Mouse (Mus musculus): ENCODE results near the gene St13. TPM values are rescaled to one million over a fixed set of nuclear protein-coding genes. Genes with fewer than 3 reads are reported as not detected.

The St13 gene
- total RNA-seq, 2 experiments from 2014 or later: 101 to 109 TPM

DNA sequence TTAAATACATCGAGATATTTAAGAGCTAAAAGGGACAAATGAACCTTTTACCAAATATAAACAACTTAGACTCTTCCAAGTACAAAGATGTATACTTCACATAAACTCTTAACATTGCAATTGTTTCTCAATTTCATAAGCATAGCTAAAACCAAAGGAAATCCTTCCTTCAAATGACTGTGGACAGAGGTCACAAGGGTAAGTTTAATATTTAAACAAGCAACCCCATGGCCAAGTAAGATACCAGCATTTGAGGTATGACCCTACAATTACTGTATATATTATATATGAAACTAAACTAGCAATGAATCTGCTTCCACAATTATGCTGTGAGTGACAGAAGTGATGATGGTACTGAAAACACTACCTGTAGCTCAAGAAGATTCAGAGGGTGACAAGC, 35.6 kb downstream of the St13 start:
- DNase-seq: no peak

DNA sequence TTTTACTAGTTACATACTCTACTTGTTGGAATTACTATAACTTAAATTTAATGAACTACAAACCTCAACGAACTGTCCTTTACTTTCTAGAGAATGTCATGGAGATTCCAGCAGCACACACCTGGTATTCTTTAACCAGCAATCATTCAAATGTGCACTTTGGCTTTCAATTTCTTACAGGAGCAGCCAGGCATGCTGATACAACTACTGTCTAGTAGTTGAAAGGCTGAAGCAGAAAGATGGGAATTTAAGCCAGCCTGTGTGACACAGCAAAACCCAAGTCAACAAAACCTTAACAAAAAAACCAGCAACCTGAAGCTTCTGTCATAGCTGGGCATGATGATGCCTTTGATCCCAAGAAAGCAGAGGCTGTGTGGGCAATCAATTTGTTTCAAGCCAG, 37.4 kb downstream of the St13 start:
- DNase-seq: no peak

DNA sequence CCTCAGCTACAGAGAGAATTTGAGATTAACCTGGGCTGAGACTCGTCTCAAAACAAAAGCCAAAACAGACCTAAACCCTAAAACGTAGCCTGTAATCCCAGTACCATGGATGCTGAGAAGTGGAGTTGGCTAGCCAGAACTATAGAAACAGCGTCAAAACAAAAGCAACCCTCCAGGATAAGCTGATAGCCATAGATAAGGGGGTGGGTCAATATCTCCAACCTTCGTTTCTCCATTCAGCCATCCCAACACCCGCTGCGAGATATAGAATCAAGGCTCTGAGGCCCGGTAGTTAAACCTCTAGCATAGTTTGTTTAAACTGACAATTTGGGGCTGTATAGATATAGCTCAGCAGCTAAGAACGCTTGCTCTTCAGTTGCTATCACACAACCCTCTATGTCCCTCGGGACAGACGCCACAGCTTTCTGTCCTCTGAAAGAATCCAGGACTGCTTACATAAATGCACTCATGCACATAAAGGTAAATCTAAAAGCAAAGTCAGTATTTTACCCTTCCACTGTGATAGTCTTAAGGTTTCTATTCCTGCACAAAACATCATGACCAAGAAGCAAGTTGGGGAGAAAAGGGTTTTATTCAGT, 38.4 kb downstream of the St13 start:
- no peak for DNase-seq

DNA sequence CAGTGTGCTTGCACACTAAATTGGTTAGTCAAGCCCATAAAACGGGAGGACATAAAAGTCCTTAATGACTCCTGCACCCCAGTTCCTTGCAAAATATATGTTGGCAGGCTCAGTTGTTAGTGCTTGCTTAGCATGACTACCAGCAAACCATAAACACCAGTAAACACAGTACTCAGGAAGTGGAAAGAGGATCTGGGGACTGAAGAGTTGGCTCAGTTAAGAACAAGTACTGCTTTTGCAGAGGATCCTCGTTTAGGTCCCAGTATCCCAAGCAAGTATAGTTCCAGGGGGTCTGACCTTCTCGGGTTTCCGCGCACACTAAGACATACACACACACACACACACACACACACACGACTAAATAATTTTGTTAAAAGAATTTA, 38.9 kb downstream of the St13 start:
- DNase-seq: no peak

DNA sequence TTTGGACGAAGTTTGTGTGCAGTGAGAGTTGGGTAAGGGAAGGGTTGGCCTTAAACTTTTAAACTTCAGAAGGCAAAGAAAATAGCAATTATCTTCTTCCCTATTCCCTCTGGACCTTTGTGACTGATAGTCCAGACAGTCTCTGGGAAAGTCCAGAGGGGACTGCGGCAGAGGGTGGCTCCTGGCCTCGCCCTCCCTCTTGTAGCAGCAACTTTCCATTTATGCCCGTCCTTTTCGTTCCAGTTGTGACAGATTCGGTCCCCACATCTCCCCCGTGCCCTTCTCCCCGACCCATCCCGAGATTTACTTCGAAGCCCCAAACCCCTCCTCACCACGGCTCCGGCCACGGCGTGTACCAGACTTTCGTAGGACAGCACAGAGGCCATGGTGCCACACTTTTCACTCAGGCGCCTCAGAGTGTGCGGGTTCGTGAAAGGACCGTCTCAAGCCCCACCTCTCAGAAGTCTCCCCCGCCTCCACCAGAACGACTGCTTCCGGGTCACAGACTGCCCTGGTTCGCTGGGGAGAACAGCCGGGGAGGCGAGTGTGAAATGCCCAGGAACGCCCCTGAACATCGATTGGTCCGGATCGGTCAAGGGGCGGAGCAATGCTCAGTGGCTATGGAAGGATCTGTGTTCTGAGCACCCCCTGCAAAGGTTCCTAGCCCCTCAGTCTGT, 39.4 kb downstream of the St13 start, which contains the start of gene Slc25a17:
Slc25a17 (minus strand) TSS at position 468 of the 677 bp plus-strand sequence.
- DNase-seq: peak; percentile 97

DNA sequence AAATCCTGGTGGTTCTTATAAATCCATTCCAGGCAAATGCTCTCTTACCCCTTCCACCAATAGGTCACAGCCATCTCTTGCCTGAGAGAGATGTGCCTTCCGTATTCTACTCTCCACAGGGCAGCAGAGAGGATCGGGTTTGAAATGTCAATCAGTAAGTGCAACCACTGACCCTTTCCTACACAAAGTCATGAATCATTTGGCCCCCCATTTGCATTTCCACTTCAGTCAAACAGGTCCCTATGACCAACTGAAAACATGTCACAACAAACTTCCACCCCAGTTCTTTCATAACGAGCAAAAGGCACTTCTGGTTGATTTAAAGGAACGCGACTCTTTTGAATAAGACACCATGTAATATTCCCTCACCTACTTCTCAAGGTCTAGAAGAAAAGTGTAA, 40.5 kb downstream of the St13 start:
- DNase-seq: no peak

DNA sequence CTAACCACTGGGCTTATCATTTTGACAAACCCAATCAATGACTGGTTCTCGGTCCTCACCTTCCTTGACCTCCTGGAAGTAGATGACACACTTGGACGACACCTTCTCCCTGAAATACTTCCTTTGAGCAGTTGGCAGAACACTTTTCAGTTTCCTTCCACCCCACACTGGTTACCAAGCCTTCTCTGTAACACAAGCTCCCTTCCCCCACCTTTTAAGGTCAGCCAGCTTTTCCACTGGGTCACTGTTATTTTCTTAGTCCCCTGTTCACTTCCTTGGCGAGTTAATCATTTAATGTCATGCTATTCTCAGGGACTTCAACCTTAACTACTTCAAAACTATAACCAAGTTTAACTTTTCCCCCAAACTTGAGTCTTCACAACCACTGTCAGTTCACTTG, 40.9 kb downstream of the St13 start:
- no peak for DNase-seq

DNA sequence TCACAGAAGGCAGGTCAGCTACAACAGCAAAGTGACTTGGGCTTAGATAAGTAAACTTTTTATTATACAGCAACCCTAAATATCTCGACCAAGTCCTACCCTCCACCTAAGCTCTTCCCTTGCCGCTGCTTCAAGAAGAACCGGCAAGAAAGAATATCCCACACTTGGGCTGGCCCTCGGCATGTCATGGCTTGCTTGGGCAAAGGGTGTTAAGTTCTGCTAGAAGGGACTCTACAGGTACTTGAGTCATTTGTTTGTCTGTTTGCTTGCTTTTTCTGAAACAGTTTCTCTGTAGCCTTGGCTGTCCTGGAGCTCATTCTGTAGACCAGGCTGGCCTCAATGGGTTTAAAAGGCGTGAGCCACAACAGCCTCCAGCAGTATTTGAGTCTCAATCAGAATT, 42.9 kb downstream of the St13 start:
- no peak for DNase-seq

DNA sequence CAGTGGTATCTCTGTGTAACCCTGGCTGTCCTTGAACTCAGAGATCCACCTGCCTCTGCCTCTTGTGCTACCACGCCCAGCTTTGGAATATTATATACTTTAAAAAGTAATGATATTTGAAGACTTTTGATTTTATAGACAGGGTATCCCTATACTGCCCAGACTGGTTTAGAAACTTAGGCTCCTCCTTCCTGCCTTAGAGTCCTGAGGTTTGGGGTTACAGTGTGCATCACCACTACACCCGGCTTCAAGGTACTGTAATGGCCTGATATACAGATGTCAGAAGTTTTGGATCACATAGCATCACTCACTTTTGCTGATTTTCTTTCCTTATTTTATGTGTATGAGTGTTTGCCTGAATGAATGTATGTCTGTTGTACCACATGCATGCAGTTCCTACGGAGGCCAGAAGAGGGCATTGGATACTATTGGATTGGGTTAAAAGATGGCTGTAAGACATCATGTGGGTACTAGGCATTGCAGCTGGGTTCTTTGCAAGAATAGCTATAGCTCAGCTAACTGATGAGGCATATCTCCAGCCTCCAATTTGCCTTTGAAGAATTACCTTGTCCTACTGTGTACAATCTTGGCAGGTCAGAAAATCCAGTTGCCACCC, 44.6 kb downstream of the St13 start:
- peak; percentile 58 for DNase-seq

DNA sequence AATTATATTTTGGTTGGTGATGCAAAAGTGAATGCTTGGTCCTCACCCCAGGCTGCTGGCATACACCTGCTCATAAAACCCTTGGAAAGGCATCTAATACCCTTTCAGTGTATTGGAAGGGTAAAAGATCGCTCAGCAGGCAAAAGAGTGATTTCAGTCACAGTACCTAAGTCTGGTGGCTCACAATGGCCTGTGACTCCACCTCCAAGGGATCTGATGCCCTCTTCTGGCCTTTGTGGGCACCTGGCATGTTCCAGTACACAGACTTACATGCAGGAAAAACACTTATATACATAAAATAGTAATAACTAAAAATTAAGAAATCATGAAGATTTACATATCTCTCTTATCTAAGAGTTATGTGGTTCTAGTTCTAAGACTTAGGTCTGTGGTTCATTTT, 47.2 kb downstream of the St13 start:
- DNase-seq: no peak

DNA sequence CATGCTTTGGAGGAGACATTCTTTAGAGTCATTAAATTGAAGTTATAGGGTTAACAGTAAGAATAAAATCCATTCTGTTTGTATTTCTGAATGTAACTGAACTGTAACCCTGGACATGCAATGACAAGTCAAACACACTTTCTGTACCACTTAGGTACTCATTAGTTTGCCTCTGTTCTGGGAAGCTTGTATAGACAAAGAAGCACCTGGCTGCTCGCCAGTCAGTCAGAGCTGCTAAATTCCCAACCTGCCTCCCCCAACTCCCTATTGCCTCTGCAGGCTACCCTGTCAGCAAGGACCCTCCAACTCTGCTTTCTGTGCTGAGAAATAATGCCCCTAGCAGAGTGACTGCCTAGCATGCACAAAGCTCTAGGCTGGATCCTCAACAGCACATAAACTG, 49.5 kb downstream of the St13 start:
- peak; percentile 16 for DNase-seq

DNA sequence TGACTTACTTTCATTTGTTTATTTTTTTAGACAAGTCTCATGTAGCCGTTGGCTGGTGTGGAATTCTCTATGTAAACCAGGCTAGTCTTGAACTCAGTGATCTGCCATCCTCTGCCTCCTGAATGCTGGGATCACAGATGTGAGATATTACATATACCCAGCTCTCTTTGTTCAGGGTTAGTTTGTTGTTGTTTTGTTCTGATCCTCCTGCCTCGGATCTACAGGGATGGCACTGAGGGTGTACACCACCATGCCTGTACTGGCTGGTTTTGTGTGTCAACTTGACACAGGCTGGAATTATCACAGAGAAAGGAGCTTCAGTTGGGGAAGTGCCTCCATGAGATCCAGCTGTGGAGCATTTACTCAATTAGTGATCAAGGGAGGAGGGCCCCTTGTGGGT, 51.5 kb downstream of the St13 start:
- DNase-seq: no peak

DNA sequence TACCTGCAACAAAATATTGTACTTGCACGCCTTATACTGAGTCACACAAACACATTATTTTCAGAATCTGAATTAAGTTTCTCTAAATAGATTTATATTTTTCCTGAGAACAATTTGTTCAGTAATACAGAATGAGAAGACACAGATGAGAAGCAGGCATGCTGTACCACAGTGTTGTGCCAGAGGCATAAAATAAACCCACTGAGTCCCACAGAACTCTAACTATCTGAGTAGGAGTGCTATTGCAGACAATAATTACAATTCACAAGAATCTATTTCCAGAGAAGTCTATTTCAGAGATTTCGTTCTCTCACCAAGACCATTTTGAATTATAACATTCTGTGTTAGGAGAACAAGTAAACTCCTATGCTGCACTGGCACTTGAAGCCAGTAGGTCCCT, 52.4 kb downstream of the St13 start:
- DNase-seq: no peak

DNA sequence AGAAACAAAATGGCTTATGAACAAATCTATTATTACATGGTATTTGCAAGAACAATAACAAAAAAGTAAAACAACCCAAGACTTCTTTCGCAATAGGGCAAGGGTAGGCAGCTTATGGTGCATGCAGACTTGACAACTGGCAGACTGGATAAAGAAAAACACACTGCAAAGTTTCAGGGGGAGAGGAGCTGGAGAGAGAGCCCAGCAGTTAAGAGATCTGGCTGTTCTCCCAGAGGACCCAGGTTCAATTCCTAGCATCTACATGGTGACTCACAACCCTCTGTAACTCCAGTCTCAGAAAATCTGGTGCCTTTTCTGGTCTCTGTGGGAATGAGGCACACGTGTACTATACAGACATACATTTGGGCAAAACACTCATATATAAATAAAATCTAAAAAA, 58.5 kb downstream of the St13 start:
- no peak for DNase-seq

DNA sequence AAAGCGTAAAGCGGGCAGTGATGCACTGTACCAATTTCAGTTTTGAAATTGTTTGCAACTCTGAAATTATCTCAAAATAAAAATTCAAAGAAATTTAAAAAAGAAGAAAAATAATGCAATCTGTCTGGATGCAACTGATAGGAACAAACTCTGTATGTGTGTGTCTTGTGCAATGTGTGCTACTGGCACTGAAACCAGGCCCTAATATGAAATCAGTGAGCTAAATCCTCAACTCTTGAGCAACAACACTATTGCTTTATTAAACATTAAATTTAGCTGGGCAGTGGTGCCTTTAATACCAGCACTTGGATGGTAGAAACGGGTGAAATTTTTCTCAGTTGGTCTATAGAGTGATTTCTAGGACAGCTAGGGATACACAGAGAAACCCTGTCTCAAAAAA, 60.7 kb downstream of the St13 start:
- no peak for DNase-seq

DNA sequence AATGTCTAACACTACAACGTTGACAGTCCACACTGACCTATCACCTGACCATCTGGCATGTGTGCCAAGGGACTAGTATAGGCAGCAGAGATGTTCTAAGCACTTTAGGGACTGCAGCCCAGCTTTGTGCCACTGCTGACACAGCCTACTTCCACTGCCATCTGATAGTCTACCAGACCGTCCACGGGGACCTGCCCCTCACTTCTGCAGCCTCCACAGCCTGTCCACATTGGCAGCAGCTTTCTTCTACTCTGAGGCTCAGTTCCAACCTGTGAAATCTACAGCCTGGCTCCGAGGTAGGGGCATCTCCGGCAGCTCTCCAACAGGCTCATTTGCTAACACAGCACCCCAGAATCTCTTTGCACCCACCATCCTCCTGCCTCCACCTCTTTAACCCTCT, 63.4 kb downstream of the St13 start:
- DNase-seq: no peak

DNA sequence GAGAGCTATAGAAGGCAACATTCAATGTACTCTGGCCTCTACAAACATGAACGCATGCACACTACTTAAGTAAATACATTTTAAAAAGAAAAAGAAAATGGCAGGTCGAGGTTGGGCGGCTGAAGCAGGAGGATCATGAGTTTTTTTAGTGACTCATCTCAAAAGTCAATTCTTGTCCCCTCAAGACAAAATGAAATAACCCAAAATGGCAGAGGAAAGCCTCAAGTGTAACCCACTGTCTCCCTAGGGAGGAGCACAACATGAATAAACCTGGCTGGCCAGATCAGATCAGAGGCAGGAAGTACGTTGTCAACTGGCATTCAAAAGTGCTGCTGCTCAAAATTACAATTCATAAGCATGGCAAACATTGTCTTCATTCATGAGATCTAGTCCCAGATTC, 67.4 kb downstream of the St13 start:
- no peak for DNase-seq

DNA sequence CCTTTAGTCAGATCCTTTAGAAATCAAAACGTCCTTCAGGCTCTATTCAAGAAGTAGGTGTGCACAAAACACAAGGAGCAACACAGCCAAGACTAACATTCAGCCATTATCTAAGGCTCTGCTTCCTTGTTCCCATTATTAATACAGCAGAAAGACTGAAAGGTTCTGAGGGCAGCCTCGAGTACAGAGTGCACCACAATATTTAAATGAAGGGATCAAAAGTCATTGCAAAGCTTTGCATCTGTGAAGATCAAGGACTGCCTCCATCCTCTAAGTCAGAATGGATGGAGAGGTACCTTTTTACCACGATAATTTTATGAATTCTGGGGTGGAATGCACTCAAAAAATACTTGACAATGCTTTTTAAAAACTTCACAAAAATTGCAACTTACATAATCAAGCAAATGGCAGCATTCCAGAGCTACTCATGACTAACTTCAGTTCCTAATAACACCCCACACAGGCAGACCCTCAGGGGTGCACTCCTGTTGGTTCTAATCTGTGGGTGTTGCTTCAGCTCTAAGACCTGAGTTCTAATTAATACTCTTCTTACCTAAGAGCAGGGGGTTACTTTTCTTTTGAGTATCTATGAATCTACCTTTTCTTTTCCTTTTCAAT, 69.0 kb downstream of the St13 start:
- DNase-seq: no peak

DNA sequence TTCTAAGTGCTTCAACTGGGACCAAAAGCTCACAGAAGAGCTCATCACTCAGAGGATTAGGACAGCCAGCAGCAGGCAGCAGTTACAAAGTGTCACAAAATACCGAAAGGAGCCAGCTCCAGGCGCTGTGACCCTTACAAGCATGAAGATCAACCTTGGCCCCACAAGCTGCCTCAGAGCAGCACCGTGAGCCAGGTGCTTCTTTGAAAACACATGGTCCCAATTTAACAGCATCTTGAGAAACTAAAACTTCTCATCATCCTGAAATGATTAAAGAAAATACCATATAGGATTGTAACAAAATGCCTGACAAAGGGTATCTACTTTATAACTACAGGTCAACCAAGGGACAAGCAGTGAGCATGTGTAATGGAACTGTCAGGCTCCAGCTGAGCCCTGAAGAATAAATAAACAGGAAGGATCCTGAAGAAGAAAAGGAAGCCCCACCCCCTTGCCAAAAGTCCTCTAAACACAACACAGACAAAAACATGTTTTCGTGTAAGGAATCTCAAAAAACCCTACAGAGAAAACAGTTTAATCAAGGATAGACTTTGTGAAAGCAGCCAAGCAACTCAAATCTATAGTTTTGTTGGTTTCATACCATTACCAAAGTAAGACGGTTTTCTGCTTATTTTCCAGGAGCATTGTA, 70.0 kb downstream of the St13 start:
- DNase-seq: no peak

DNA sequence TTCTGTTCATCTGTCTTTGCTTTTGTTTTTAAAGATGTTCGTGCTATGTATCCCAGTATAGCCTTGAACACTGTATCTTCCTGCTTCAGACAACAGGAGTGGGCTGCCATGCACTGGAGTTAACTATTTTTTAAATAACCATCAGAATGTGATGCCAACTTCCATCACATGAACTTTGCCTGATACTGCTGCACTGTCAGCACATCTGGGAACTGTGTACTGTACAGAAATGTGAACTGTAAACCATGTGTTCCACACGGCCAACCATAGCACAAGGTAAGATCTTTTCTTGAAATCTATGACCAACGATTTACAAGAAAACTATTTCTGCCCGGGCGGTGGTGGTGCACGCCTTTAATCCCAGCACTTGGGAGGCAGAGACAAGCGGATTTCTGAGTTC, 72.4 kb downstream of the St13 start:
- no peak for DNase-seq

DNA sequence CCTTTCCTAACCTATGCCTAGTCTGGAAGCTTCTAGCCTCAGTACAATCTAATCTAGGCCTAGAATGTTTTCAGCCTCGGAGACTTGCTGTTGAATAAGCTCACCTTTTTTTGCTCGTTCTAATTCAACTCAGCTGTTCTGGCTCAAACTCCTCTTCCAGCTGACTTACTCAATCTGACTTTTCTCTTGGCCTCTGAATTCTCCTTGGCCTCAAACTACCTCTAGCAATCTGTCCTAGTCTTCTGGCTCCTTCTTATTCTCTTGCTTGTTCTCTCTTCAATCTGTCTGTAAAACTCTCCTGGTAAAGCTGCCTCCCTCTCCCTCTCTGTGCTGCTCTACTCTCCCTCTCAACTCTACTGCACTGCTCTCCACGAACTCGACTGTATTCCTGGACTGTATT, 74.9 kb downstream of the St13 start:
- no peak for DNase-seq

DNA sequence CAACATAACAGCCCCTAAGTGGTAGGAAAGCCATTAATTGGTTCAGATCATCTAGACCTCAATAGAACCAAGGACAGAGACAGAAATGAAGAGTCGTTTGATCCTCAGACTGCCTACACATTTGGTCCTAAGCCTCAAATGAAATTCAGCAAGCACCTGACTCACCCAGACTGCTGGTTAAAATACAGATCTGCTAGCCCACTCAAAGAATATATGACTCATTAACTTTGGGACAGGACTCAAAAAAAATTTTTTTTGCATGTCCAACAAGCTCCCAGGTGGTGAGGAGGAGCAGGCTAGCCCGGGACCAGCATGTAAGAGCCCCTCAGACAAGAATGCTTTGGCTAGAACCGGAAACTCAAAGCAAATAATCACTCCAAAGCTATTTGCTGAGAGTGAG, 79.7 kb downstream of the St13 start:
- no peak for DNase-seq

DNA sequence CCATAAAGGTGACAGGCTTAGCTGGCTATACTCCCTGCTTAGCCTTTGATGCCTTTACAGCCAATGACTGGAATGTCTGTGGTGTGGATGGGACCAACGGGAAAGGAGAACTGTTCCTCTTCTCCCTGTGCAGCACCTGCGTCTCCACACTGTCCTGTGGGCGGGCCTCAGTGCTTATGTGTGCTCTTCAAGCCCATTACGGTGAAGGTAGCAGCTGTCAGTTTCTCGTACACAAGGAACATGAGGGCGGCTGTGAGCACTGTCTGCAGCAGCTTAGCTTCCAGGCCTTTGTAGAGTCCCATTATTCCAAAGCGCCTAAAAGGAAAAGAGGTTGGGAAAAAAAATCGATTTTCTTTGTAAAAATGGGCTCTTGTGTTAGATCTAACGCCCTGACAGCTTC, 80.4 kb downstream of the St13 start:
- DNase-seq: no peak

Measured in heart, postnatal 4 days (tissue).